Comparison of ENCODE assay signal across 8 mouse cellular contexts in the genomic region with DNA sequence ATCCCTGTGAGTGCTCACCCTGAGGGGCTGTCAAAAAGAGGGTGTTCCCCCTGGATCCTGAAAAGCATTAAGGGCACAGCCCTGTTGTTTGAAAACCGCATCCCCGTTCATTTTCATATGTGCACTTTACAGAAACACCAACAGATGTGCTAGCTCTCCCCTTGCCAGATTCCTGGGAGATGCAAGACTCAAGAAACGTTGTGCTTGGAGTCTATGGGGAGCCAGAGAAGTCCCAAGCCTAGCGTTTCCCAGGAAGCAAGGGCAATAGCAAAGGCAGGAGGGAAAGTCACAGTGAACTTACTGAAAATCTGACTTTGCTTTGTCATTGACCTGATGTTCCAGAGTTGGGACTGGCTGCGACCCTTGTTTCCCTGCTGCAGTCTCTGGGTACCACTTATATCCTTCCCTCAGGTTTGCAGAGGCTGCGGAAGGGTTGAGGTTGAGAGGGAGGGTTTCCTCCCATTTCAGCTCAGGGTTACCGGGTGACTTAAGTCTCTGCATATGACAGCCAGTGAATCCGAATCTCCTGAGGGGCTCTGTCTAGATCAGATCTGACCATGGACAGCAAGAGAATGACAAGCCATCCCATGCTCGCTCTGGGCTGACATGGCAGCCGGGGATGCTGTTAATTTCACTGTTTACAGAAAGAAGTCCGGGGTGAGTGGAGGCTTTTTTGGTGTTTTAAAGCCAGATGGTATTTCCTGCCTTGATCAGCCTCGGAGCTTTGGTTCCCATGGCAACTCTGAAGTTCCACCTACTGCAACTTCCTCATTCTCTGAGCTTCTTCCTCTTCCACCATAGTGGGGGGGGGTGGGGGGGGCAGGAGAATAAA. TPM values are rescaled to one million over a fixed set of nuclear protein-coding genes. Genes with fewer than 3 reads are reported as not detected.
A peak's percentile ranks its signal among the peaks of the same experiment; 100 is the strongest.
DNase-seq lines count a peak whose midpoint lies in the region; ATAC-seq and TF ChIP-seq lines count a peak whose summit lies in the region.
"Had no signal": no experiment of that assay in that cellular context is flagged by ENCODE, and none has a peak within 500 bp of the region (broad histone marks: within the 10 kb centered on the region; RNA-seq: fewer than 3 reads in every experiment).

No protein-coding gene starts in this region.

- no peak for ATAC-seq in kidney, postnatal 0 days (replicated peaks; ENCODE audit: low FRiP score, low read depth)
- ATAC-seq in lung, embryonic 14.5 days (ENCODE audit: insufficient read depth) = no peak

- no peak for TF ChIP-seq POLR2A in testis, adult 2 months (IDR thresholded peaks at IDR 0.05; ENCODE audit: control insufficient read depth, low read depth, low read length)
- TF ChIP-seq POLR2A in spleen, adult 2 months (IDR thresholded peaks at IDR 0.05; ENCODE audit: low read depth, low read length) = no peak

- H3K4me3 ChIP-seq in testis, adult 2 months (ENCODE audit: control insufficient read depth, low read depth, low read length) = peak overlapping the region; percentile 43
- no peak overlapping the region for H3K4me3 ChIP-seq in kidney, postnatal 0 days (replicated peaks; ENCODE audit: low read depth, low read length)
- H3K4me3 ChIP-seq in lung, embryonic 14.5 days (ENCODE audit: low read depth, low read length) = no peak overlapping the region
- H3K4me3 ChIP-seq in spleen, adult 2 months (ENCODE audit: extremely low read depth, insufficient read depth, insufficient read length) = peak overlapping the region; percentile 61
- H3K4me3 ChIP-seq: neural tube, embryonic 12.5 days had no signal

- H3K9ac ChIP-seq in kidney, postnatal 0 days (ENCODE audit: low read depth, low read length) = no peak overlapping the region
- no peak overlapping the region for H3K9ac ChIP-seq in lung, embryonic 14.5 days
- H3K9ac ChIP-seq: neural tube, embryonic 12.5 days had no signal

- no peaks in the 10 kb centered on the region for H3K36me3 ChIP-seq in testis, adult 2 months (ENCODE audit: control insufficient read depth, insufficient read depth, low read length)
- no peaks in the 10 kb centered on the region for H3K36me3 ChIP-seq in kidney, postnatal 0 days (ENCODE audit: insufficient read depth, low read length)
- no peaks in the 10 kb centered on the region for H3K36me3 ChIP-seq in lung, embryonic 14.5 days (ENCODE audit: insufficient read depth)
- H3K36me3 ChIP-seq in spleen, adult 2 months (ENCODE audit: control insufficient read depth, insufficient read depth, low read length) = no peaks in the 10 kb centered on the region
- H3K36me3 ChIP-seq: neural tube, embryonic 12.5 days had no signal

- H3K4me1 ChIP-seq in testis, adult 2 months (ENCODE audit: control insufficient read depth, insufficient read depth, low read length) = peaks cover 3% of the 10 kb centered on the region
- peaks cover 6% of the 10 kb centered on the region; the same call in 1 of the 2 replicates for H3K4me1 ChIP-seq in kidney, postnatal 0 days (replicated peaks; ENCODE audit: insufficient read depth, low read length)
- H3K4me1 ChIP-seq in lung, embryonic 14.5 days (ENCODE audit: insufficient read depth) = peaks cover 4% of the 10 kb centered on the region; the same call in 1 of the 2 replicates
- peaks cover 32% of the 10 kb centered on the region; the same call in 1 of the 2 replicates for H3K4me1 ChIP-seq in spleen, adult 2 months (ENCODE audit: control insufficient read depth, insufficient read depth, insufficient read length)
- H3K4me1 ChIP-seq: neural tube, embryonic 12.5 days had no signal

- no peaks in the 10 kb centered on the region for H3K9me3 ChIP-seq in kidney, postnatal 0 days (replicated peaks; ENCODE audit: low read length)
- no peaks in the 10 kb centered on the region for H3K9me3 ChIP-seq in lung, embryonic 14.5 days (ENCODE audit: low read depth, low read length)
- H3K9me3 ChIP-seq: neural tube, embryonic 12.5 days had no signal

- H3K27me3 ChIP-seq in testis, adult 2 months (ENCODE audit: control insufficient read depth, insufficient read depth, low read length) = no peaks in the 10 kb centered on the region
- no peaks in the 10 kb centered on the region for H3K27me3 ChIP-seq in kidney, postnatal 0 days (ENCODE audit: insufficient read depth, low read length)
- H3K27me3 ChIP-seq in lung, embryonic 14.5 days (ENCODE audit: insufficient read depth, low read length) = no peaks in the 10 kb centered on the region
- no peaks in the 10 kb centered on the region for H3K27me3 ChIP-seq in spleen, adult 2 months (ENCODE audit: control insufficient read depth, insufficient read depth, low read length)
- H3K27me3 ChIP-seq: neural tube, embryonic 12.5 days had no signal

- no peak overlapping the region for H3K27ac ChIP-seq in testis, adult 2 months (ENCODE audit: control insufficient read depth, insufficient read depth, low read depth, low read length)
- H3K27ac ChIP-seq in kidney, postnatal 0 days = 0 out of 2 replicates have a peak overlapping the region, but pooled peaks have one; percentile 13
- H3K27ac ChIP-seq in lung, embryonic 14.5 days (ENCODE audit: low read depth) = no peak overlapping the region
- peak overlapping the region; percentile 92 for H3K27ac ChIP-seq in spleen, adult 2 months (ENCODE audit: insufficient read depth, low read length)
- H3K27ac ChIP-seq: neural tube, embryonic 12.5 days had no signal

- H3K4me2 ChIP-seq in kidney, postnatal 0 days (ENCODE audit: low read length) = peak overlapping the region; percentile 41
- no peak overlapping the region for H3K4me2 ChIP-seq in lung, embryonic 14.5 days
- H3K4me2 ChIP-seq: neural tube, embryonic 12.5 days had no signal

- TF ChIP-seq CTCF in testis, adult 2 months (IDR thresholded peaks at IDR 0.05; ENCODE audit: control insufficient read depth, insufficient read depth, insufficient replicate concordance, low read depth, low read length) = no peak
- TF ChIP-seq CTCF in kidney, postnatal 0 days (IDR thresholded peaks at IDR 0.05; ENCODE audit: low read depth) = no peak
- TF ChIP-seq CTCF in lung, embryonic 14.5 days (IDR thresholded peaks at IDR 0.05; ENCODE audit: low read depth) = no peak
- no peak for TF ChIP-seq CTCF in spleen, adult 2 months (IDR thresholded peaks at IDR 0.05; ENCODE audit: extremely low read depth, insufficient read depth, insufficient read length, insufficient replicate concordance)

- no peak for DNase-seq in testis, postnatal 14 days (ENCODE audit: low spot score)
- peak; percentile 60 to 79 for DNase-seq in frontal cortex, adult 2 months (ENCODE audit: extremely low spot score in 1 of 2, low spot score in 1 of 2)
- peak; percentile 55 for DNase-seq in kidney, postnatal 0 days (ENCODE audit: low spot score)
- DNase-seq in lung, embryonic 14.5 days = peak; percentile 51
- DNase-seq in spleen, adult 2 months (ENCODE audit: low read depth in 1 of 2, low spot score in 2 of 2) = peak; percentile 69 to 87
- no peak for DNase-seq in ovary, postnatal 36 days (ENCODE audit: low spot score)

- WGBS in kidney, postnatal 0 days = 34% methylated on average over 12 of the region's 12 CpGs
- 38% methylated on average over 12 of the region's 12 CpGs for WGBS in lung, embryonic 14.5 days
- WGBS in spleen, adult 2 months = 10% methylated on average over 12 of the region's 12 CpGs

RNA-seq across cellular contexts. Expression of gene Gabbr2, which starts 18.9 kb away (rescaled TPM):
- polyA plus RNA-seq in testis, adult 2 months (2012; rRNA removed) = 3.2 and 4.1 TPM in 2 replicates
- 95.3 and 104 TPM in 2 replicates for polyA plus RNA-seq in frontal cortex, adult 2 months (2012; rRNA removed)
- polyA plus RNA-seq in kidney, postnatal 0 days (2015; fragmentation: Nextera tagmentation; extraction: Ambion mirVana) = 0.15 and 0.22 TPM in 2 replicates
- 0.07 TPM in 1 of 2 replicates, not detected in the other for polyA plus RNA-seq in lung, embryonic 14.5 days (2014; fragmentation: Nextera tagmentation; extraction: Ambion mirVana)
- 0.01 TPM in 1 of 2 replicates, not detected in the other for polyA plus RNA-seq in spleen, adult 2 months (2012; rRNA removed)

RNA-seq across cellular contexts. Expression of gene Anks6, which starts 46.6 kb away (rescaled TPM):
- 4.3 and 6.2 TPM in 2 replicates for polyA plus RNA-seq in testis, adult 2 months (2012; rRNA removed)
- 14.7 and 15.5 TPM in 2 replicates for polyA plus RNA-seq in frontal cortex, adult 2 months (2012; rRNA removed)
- 6.4 TPM in 2 replicates for polyA plus RNA-seq in kidney, postnatal 0 days (2015; fragmentation: Nextera tagmentation; extraction: Ambion mirVana)
- polyA plus RNA-seq in lung, embryonic 14.5 days (2014; fragmentation: Nextera tagmentation; extraction: Ambion mirVana) = 3.1 and 4.8 TPM in 2 replicates
- polyA plus RNA-seq in spleen, adult 2 months (2012; rRNA removed) = 1.5 and 1.6 TPM in 2 replicates

Comparison
In these comparisons a context has a peak if more than half of its experiments do, and no peak if none do; other contexts are left out.
1. H3K27ac ChIP-seq: peak in kidney, postnatal 0 days (single experiment) and spleen, adult 2 months (single experiment); none in testis, adult 2 months (single experiment) and lung, embryonic 14.5 days (single experiment).
2. H3K4me3 ChIP-seq: peak in testis, adult 2 months (single experiment) and spleen, adult 2 months (single experiment); none in kidney, postnatal 0 days (single experiment) and lung, embryonic 14.5 days (single experiment).
3. DNase-seq: peak in frontal cortex, adult 2 months (2 of 2), kidney, postnatal 0 days (single experiment), lung, embryonic 14.5 days (single experiment) and spleen, adult 2 months (2 of 2); none in testis, postnatal 14 days (single experiment) and ovary, postnatal 36 days (single experiment).
4. RNA of gene Gabbr2, which starts 18.9 kb away (polyA plus RNA-seq): 95.3 to 104 TPM in frontal cortex, adult 2 months; 3.2 to 4.1 TPM in testis, adult 2 months, 0.15 to 0.22 TPM in kidney, postnatal 0 days, 0.01 TPM in spleen, adult 2 months and 0.07 TPM in lung, embryonic 14.5 days; every median in the first group is over 10 times any median in the second.